Mouse (Mus musculus): ENCODE measurements around the gene Ifit3b.

DNA sequence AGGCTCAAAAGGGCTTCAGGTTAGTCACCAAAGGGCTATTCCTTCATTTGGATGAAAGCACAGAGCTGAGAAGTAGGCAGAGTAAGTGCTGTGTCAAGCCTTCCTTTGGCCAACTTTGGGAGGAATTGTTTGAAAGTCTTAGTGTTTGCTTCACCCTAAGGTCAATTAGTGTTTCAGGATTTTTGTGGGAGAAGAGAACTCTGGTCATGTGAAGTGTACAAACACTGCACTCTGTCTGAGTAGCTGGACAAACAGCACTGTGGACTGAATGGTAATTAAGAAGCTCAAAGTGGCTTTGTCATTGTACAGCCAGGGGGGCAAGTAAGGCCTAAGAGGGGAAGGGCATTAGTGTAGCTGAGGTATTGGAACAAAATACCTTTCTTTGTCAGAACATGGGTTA is 23.7 kb downstream of the Ifit3b start:
- TF ChIP-seq POLR2A (IDR thresholded peaks at IDR 0.05; ENCODE audit: low read depth, low read length), result no peak
- no peak for TF ChIP-seq CTCF (IDR thresholded peaks at IDR 0.05; ENCODE audit: borderline replicate concordance, insufficient read depth, low read length)
